9 mouse cellular contexts compared by ENCODE assay signal in the genomic region with DNA sequence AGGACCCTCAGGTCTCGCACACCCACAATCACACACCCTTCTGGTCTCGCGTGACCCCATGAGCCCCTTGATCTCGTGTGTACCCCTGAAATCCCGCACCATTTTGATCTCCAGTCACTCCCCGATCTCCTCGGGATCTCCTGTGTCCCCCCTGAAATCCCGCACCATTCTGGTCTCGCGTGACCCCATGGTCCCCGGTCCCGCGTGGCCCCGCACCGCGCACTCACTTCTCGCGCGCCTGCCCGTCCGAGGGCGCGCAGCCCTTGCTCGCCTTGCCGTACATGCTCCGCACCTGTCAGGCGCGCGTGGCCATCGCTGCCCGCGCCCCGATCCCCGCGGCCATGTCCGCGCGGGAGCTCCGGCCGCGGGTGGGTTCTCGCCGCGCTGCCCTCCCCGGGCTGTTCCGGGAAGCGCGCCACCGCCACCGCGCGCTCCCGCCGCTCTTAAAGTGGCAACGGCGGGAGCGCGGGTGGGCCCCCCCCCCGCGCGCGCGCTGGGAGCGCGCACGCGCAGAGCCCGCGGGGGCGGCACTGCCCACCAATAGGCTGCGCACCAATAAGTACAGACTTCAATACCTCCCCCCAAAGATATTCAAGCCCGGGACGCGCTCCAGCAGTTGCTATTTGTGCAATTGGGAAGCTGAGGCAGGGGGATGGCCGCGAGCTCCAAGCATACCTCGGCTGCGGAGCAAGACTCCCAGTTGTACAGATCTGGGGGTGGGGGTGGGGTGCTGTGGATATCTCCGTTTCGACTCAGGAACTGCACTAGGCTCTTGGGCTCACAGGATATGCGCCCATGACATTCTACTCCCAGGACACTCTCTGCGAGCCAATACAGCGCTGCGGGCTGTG. TPM values are rescaled to one million over a fixed set of nuclear protein-coding genes. Genes with fewer than 3 reads are reported as not detected.
DNase-seq lines count a peak whose midpoint lies in the region; ATAC-seq lines count a peak whose summit lies in the region.
"Had no signal": no experiment of that assay in that cellular context is flagged by ENCODE, and none has a peak within 500 bp of the region (broad histone marks: within the 10 kb centered on the region; RNA-seq: fewer than 3 reads in every experiment).

No protein-coding gene starts in this region.

- WGBS in embryonic facial prominence, embryonic 15.5 days = 1% methylated on average over 84 of the region's 84 CpGs
- 2% methylated on average over 84 of the region's 84 CpGs for WGBS in hindbrain, embryonic 10.5 days
- WGBS in limb, embryonic 10.5 days = 3% methylated on average over 84 of the region's 84 CpGs
- 2% methylated on average over 84 of the region's 84 CpGs for WGBS in midbrain, embryonic 14.5 days

- ATAC-seq in embryonic facial prominence, embryonic 15.5 days (ENCODE audit: insufficient number of reproducible peaks, low FRiP score, low TSS enrichment, low read depth) = no peak
- peak; percentile 31; the same call in 1 of the 2 replicates for ATAC-seq in midbrain, embryonic 14.5 days (ENCODE audit: low FRiP score, low TSS enrichment)

- no peaks in the 10 kb centered on the region for H3K27me3 ChIP-seq in embryonic facial prominence, embryonic 15.5 days
- H3K27me3 ChIP-seq in hindbrain, embryonic 10.5 days (ENCODE audit: insufficient read depth, poor library complexity, severe bottlenecking) = peaks cover 43% of the 10 kb centered on the region
- H3K27me3 ChIP-seq in limb, embryonic 10.5 days (ENCODE audit: low read depth, poor library complexity, severe bottlenecking) = no peaks in the 10 kb centered on the region
- H3K27me3 ChIP-seq in midbrain, embryonic 14.5 days (ENCODE audit: control insufficient read depth, insufficient read depth, low read length) = no peaks in the 10 kb centered on the region

- peak overlapping the region; percentile 87 for H3K4me3 ChIP-seq in embryonic facial prominence, embryonic 15.5 days (replicated peaks)
- peak overlapping the region; percentile 80 for H3K4me3 ChIP-seq in hindbrain, embryonic 10.5 days
- peak overlapping the region; percentile 87 for H3K4me3 ChIP-seq in limb, embryonic 10.5 days
- H3K4me3 ChIP-seq in midbrain, embryonic 14.5 days (replicated peaks; ENCODE audit: low read depth, low read length) = peak overlapping the region; percentile 79

- H3K36me3 ChIP-seq in embryonic facial prominence, embryonic 15.5 days = no peaks in the 10 kb centered on the region
- peaks cover 6% of the 10 kb centered on the region; the same call in 1 of the 2 replicates for H3K36me3 ChIP-seq in hindbrain, embryonic 10.5 days
- peaks cover 33% of the 10 kb centered on the region for H3K36me3 ChIP-seq in limb, embryonic 10.5 days
- no peaks in the 10 kb centered on the region for H3K36me3 ChIP-seq in midbrain, embryonic 14.5 days (ENCODE audit: control insufficient read depth, insufficient read depth, low read length)

- peak overlapping the region; percentile 82 for H3K9ac ChIP-seq in embryonic facial prominence, embryonic 15.5 days
- peak overlapping the region; percentile 82 for H3K9ac ChIP-seq in midbrain, embryonic 14.5 days (replicated peaks; ENCODE audit: low read length)

- peak; percentile 48 for DNase-seq in kidney, adult 18-20 months
- DNase-seq in kidney, adult 9 months = no peak
- peak; percentile 43 for DNase-seq in adrenal gland, adult 8-10 months
- DNase-seq in hindbrain, embryonic 10.5 days (ENCODE audit: low spot score) = peak; percentile 65
- DNase-seq in limb, embryonic 10.5 days (ENCODE audit: low spot score) = peak; percentile 80
- DNase-seq in midbrain, embryonic 14.5 days = peak; percentile 85
- DNase-seq in thymus, postnatal 36 days = peak; percentile 53 to 64

- peak overlapping the region; percentile 98 for H3K27ac ChIP-seq in embryonic facial prominence, embryonic 15.5 days (replicated peaks)
- H3K27ac ChIP-seq in hindbrain, embryonic 10.5 days = peak overlapping the region; percentile 94
- peak overlapping the region; percentile 99 for H3K27ac ChIP-seq in limb, embryonic 10.5 days
- H3K27ac ChIP-seq in midbrain, embryonic 14.5 days (replicated peaks; ENCODE audit: low read depth, low read length) = peak overlapping the region; percentile 73

- H3K9me3 ChIP-seq in embryonic facial prominence, embryonic 15.5 days (replicated peaks) = no peaks in the 10 kb centered on the region
- H3K9me3 ChIP-seq in hindbrain, embryonic 10.5 days = no peaks in the 10 kb centered on the region; the same call in 1 of the 2 replicates
- H3K9me3 ChIP-seq in limb, embryonic 10.5 days (replicated peaks) = no peaks in the 10 kb centered on the region
- no peaks in the 10 kb centered on the region for H3K9me3 ChIP-seq in midbrain, embryonic 14.5 days (ENCODE audit: control insufficient read depth, low read length)

- H3K4me2 ChIP-seq in embryonic facial prominence, embryonic 15.5 days (replicated peaks) = peak overlapping the region; percentile 95
- peak overlapping the region; percentile 72 for H3K4me2 ChIP-seq in midbrain, embryonic 14.5 days (ENCODE audit: low read length)

- peaks cover 64% of the 10 kb centered on the region for H3K4me1 ChIP-seq in embryonic facial prominence, embryonic 15.5 days
- peaks cover 80% of the 10 kb centered on the region for H3K4me1 ChIP-seq in hindbrain, embryonic 10.5 days (replicated peaks)
- H3K4me1 ChIP-seq in limb, embryonic 10.5 days = peaks cover 73% of the 10 kb centered on the region
- peaks cover 41% of the 10 kb centered on the region for H3K4me1 ChIP-seq in midbrain, embryonic 14.5 days (ENCODE audit: control insufficient read depth, insufficient read depth, low read length)

RNA-seq across cellular contexts. Expression of a gene that starts 0.5 kb away (rescaled TPM):
- total RNA-seq in adrenal gland, adult 8-10 months (2022) = 100 to 1,000 TPM in 2 of 4 experiments, 10 to 100 TPM in 2; 69.3 to 158 (median 120) TPM
- polyA plus RNA-seq in embryonic facial prominence, embryonic 15.5 days (2015; fragmentation: Nextera tagmentation; extraction: Ambion mirVana) = 127 and 130 TPM in 2 replicates
- polyA plus RNA-seq in hindbrain, embryonic 10.5 days (2016; fragmentation: Nextera tagmentation; extraction: Ambion mirVana) = 84.4 and 117 TPM in 2 replicates
- polyA plus RNA-seq in limb, embryonic 10.5 days (2016; fragmentation: Nextera tagmentation; extraction: Ambion mirVana) = 164 and 182 TPM in 2 replicates
- polyA plus RNA-seq in midbrain, embryonic 14.5 days (2014; fragmentation: Nextera tagmentation; extraction: Ambion mirVana) = 172 and 213 TPM in 2 replicates

RNA-seq across cellular contexts. Expression of a gene that starts 7.8 kb away (rescaled TPM):
- 1 to 10 TPM; 1.5 to 4.4 (median 3.2) TPM for total RNA-seq in adrenal gland, adult 8-10 months (2022)
- polyA plus RNA-seq in embryonic facial prominence, embryonic 15.5 days (2015; fragmentation: Nextera tagmentation; extraction: Ambion mirVana) = 2.9 and 4.0 TPM in 2 replicates
- 1.1 and 1.6 TPM in 2 replicates for polyA plus RNA-seq in hindbrain, embryonic 10.5 days (2016; fragmentation: Nextera tagmentation; extraction: Ambion mirVana)
- 0.38 and 0.64 TPM in 2 replicates for polyA plus RNA-seq in limb, embryonic 10.5 days (2016; fragmentation: Nextera tagmentation; extraction: Ambion mirVana)
- 0.34 and 1.1 TPM in 2 replicates for polyA plus RNA-seq in midbrain, embryonic 14.5 days (2014; fragmentation: Nextera tagmentation; extraction: Ambion mirVana)

RNA-seq across cellular contexts. Expression of a gene that starts 13.9 kb away (rescaled TPM):
- 100 to 1,000 TPM; 124 to 207 (median 158) TPM for total RNA-seq in adrenal gland, adult 8-10 months (2022)
- polyA plus RNA-seq in embryonic facial prominence, embryonic 15.5 days (2015; fragmentation: Nextera tagmentation; extraction: Ambion mirVana) = 139 and 143 TPM in 2 replicates
- 158 and 159 TPM in 2 replicates for polyA plus RNA-seq in hindbrain, embryonic 10.5 days (2016; fragmentation: Nextera tagmentation; extraction: Ambion mirVana)
- 214 and 225 TPM in 2 replicates for polyA plus RNA-seq in limb, embryonic 10.5 days (2016; fragmentation: Nextera tagmentation; extraction: Ambion mirVana)
- polyA plus RNA-seq in midbrain, embryonic 14.5 days (2014; fragmentation: Nextera tagmentation; extraction: Ambion mirVana) = 91.9 and 101 TPM in 2 replicates

RNA-seq across cellular contexts. Expression of a gene that starts 24.1 kb away (rescaled TPM):
- 1 to 10 TPM; 1.8 to 3.5 (median 3.0) TPM for total RNA-seq in adrenal gland, adult 8-10 months (2022)
- polyA plus RNA-seq in embryonic facial prominence, embryonic 15.5 days (2015; fragmentation: Nextera tagmentation; extraction: Ambion mirVana) = 0.16 TPM in 2 replicates
- polyA plus RNA-seq in hindbrain, embryonic 10.5 days (2016; fragmentation: Nextera tagmentation; extraction: Ambion mirVana) = not detected in 2 replicates
- polyA plus RNA-seq in limb, embryonic 10.5 days (2016; fragmentation: Nextera tagmentation; extraction: Ambion mirVana) = not detected in 2 replicates
- polyA plus RNA-seq in midbrain, embryonic 14.5 days (2014; fragmentation: Nextera tagmentation; extraction: Ambion mirVana) = 0.16 and 0.20 TPM in 2 replicates
- total RNA-seq: left cerebral cortex, adult 8-10 months had no signal

RNA-seq across cellular contexts. Expression of a gene that starts 52.1 kb away (rescaled TPM):
- total RNA-seq in adrenal gland, adult 8-10 months (2022) = 100 to 1,000 TPM; 129 to 163 (median 131) TPM
- 52.1 and 56.6 TPM in 2 replicates for polyA plus RNA-seq in embryonic facial prominence, embryonic 15.5 days (2015; fragmentation: Nextera tagmentation; extraction: Ambion mirVana)
- polyA plus RNA-seq in hindbrain, embryonic 10.5 days (2016; fragmentation: Nextera tagmentation; extraction: Ambion mirVana) = 87.4 and 141 TPM in 2 replicates
- 44.7 and 45.0 TPM in 2 replicates for polyA plus RNA-seq in limb, embryonic 10.5 days (2016; fragmentation: Nextera tagmentation; extraction: Ambion mirVana)
- polyA plus RNA-seq in midbrain, embryonic 14.5 days (2014; fragmentation: Nextera tagmentation; extraction: Ambion mirVana) = 86.9 and 95.8 TPM in 2 replicates
